Mouse (Mus musculus): ENCODE results near the gene Rpl36. TPM values are rescaled to one million over a fixed set of nuclear protein-coding genes. Genes with fewer than 3 reads are reported as not detected.

The Rpl36 gene
- polyA plus RNA-seq, 1 experiment from 2014 or later = 1,263 TPM

GRCm38 (mm10) chr17:56614391-56615135, 1.3 kb downstream of the Rpl36 start:
- no peaks in the 10 kb centered on the region for H3K27me3 ChIP-seq (ENCODE audit: control insufficient read depth, insufficient read depth, low read length)
- H3K4me1 ChIP-seq (replicated peaks; ENCODE audit: control insufficient read depth, insufficient read depth, low read length) = peaks cover 17% of the 10 kb centered on the region
- peak overlapping the region; percentile 69 for H3K9ac ChIP-seq
- peak overlapping the region; percentile 60 for H3K4me2 ChIP-seq (replicated peaks)
- peak overlapping the region; percentile 74 for H3K4me3 ChIP-seq (replicated peaks; ENCODE audit: low read length)
- 34% methylated on average over 14 of the region's 14 CpGs for WGBS
- no peaks in the 10 kb centered on the region for H3K9me3 ChIP-seq (ENCODE audit: control insufficient read depth, low read length)
- H3K27ac ChIP-seq = peak overlapping the region; percentile 91; the same call in 1 of the 2 replicates
- DNase-seq (ENCODE audit: low spot score) = no peak
- peaks cover 52% of the 10 kb centered on the region for H3K36me3 ChIP-seq (replicated peaks; ENCODE audit: control insufficient read depth, insufficient read depth)
- ATAC-seq (ENCODE audit: low FRiP score) = no peak

DNA sequence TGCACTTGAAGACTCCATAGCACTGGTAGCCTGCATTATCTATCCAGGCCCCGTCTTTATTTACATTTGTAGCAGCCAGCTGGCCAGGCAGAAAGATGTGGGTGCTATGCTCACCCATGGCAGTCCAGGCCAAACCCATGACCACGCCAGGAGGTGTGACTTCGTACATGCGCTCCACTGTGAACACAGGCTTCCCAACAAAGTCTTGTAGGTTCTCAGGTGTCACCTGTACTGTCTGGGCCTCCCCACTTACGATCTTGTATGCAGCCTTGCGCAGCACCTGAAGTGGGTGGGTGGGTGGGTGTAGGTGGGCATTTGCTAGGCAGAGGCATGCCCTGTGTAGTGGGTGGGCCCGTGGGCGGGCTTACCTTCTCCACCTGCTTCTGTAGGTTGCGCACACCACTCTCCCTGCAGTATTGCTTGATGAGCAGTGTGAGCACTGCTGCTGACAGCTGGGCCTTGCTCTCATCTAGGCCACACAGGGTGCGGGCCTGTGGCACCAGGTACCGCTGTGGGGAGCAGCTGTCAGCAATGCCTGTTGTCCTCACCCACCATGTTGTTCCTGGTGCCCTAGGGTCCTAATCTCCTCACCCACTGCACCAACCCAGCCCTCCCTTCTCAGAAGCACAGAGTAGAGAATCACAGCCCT, 2.0 kb downstream of the Rpl36 start:
- H3K9ac ChIP-seq = no peak overlapping the region
- DNase-seq (ENCODE audit: low spot score) (no peak), ATAC-seq (ENCODE audit: low FRiP score) (no peak)
- no peak overlapping the region for H3K27ac ChIP-seq
- H3K36me3 ChIP-seq (replicated peaks; ENCODE audit: control insufficient read depth, insufficient read depth) = peaks cover 59% of the 10 kb centered on the region
- no peak overlapping the region for H3K4me3 ChIP-seq (replicated peaks; ENCODE audit: low read length)
- H3K9me3 ChIP-seq (ENCODE audit: control insufficient read depth, low read length) = no peaks in the 10 kb centered on the region
- peaks cover 14% of the 10 kb centered on the region for H3K4me1 ChIP-seq (replicated peaks; ENCODE audit: control insufficient read depth, insufficient read depth, low read length)
- 89% methylated on average over 11 of the region's 11 CpGs for WGBS
- no peaks in the 10 kb centered on the region for H3K27me3 ChIP-seq (ENCODE audit: control insufficient read depth, insufficient read depth, low read length)
- H3K4me2 ChIP-seq (replicated peaks) = peak overlapping the region; percentile 60; the same call in 1 of the 2 replicates

GRCm38 (mm10) chr17:56615792-56616191, 2.6 kb downstream of the Rpl36 start:
- peaks cover 11% of the 10 kb centered on the region for H3K4me1 ChIP-seq (replicated peaks; ENCODE audit: control insufficient read depth, insufficient read depth, low read length)
- H3K36me3 ChIP-seq (replicated peaks; ENCODE audit: control insufficient read depth, insufficient read depth) = peaks cover 64% of the 10 kb centered on the region
- no peak overlapping the region for H3K27ac ChIP-seq
- no peaks in the 10 kb centered on the region for H3K9me3 ChIP-seq (ENCODE audit: control insufficient read depth, low read length)
- DNase-seq (ENCODE audit: low spot score) = no peak
- no peak for ATAC-seq (ENCODE audit: low FRiP score)
- 90% methylated on average over 4 of the region's 4 CpGs for WGBS
- no peak overlapping the region for H3K4me2 ChIP-seq (replicated peaks)
- no peaks in the 10 kb centered on the region for H3K27me3 ChIP-seq (ENCODE audit: control insufficient read depth, insufficient read depth, low read length)
- H3K9ac ChIP-seq = no peak overlapping the region
- no peak overlapping the region for H3K4me3 ChIP-seq (replicated peaks; ENCODE audit: low read length)

DNA sequence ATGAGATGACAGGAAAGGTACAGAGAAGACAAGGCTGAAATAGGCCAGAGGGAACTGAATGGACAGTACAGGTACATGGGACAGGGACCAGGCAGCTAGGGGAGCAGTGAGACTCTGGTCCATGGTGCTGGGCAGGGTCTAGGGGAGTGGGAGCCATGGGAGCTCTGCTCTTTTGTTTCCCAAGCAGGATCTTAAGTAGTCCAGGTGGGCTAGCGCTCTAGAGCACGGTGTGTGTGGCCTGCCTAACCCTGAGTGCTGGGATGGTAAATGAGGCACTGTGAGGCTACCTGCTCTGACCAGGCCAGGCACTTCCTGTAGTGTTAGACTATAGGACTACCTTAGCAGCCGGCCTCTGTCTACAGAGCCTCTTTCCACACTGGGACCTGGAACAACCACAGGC, 3.5 kb downstream of the Rpl36 start:
- peaks cover 72% of the 10 kb centered on the region for H3K36me3 ChIP-seq (replicated peaks; ENCODE audit: control insufficient read depth, insufficient read depth)
- peaks cover 11% of the 10 kb centered on the region for H3K4me1 ChIP-seq (replicated peaks; ENCODE audit: control insufficient read depth, insufficient read depth, low read length)
- H3K4me3 ChIP-seq (replicated peaks; ENCODE audit: low read length) = no peak overlapping the region
- H3K27me3 ChIP-seq (ENCODE audit: control insufficient read depth, insufficient read depth, low read length) = no peaks in the 10 kb centered on the region
- ATAC-seq (ENCODE audit: low FRiP score) (no peak), DNase-seq (ENCODE audit: low spot score) (no peak)
- no peak overlapping the region for H3K4me2 ChIP-seq (replicated peaks)
- 91% methylated on average over 3 of the region's 3 CpGs for WGBS
- H3K9me3 ChIP-seq (ENCODE audit: control insufficient read depth, low read length) = no peaks in the 10 kb centered on the region
- no peak overlapping the region for H3K27ac ChIP-seq
- H3K9ac ChIP-seq = no peak overlapping the region

DNA sequence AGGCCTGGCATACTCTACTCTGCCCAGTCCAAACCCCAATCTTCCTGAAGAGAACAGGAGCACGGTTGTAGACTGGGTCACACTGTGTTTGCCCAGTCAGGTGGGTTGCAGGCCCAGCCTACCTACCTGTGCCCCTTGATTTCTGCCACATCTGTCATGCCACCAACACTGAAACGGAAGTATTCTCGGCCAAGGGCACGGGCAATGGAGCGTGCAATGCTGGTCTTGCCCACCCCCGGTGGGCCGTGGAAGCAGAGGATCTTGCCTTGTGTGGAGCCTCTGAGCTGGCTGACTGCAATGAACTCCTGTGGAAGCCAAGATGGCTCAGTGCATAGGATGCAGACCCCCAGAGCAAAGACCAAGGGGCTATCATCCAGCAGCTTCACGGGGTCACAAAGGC, 4.4 kb downstream of the Rpl36 start:
- H3K36me3 ChIP-seq (replicated peaks; ENCODE audit: control insufficient read depth, insufficient read depth) = peaks cover 81% of the 10 kb centered on the region
- H3K9me3 ChIP-seq (ENCODE audit: control insufficient read depth, low read length) = no peaks in the 10 kb centered on the region
- H3K27me3 ChIP-seq (ENCODE audit: control insufficient read depth, insufficient read depth, low read length) = no peaks in the 10 kb centered on the region
- no peak overlapping the region for H3K9ac ChIP-seq
- no peak overlapping the region for H3K4me2 ChIP-seq (replicated peaks)
- no peak for ATAC-seq (ENCODE audit: low FRiP score)
- no peak overlapping the region for H3K4me3 ChIP-seq (replicated peaks; ENCODE audit: low read length)
- H3K27ac ChIP-seq = no peak overlapping the region
- 94% methylated on average over 8 of the region's 8 CpGs for WGBS
- no peak for DNase-seq (ENCODE audit: low spot score)
- H3K4me1 ChIP-seq (replicated peaks; ENCODE audit: control insufficient read depth, insufficient read depth, low read length) = peaks cover 11% of the 10 kb centered on the region

DNA sequence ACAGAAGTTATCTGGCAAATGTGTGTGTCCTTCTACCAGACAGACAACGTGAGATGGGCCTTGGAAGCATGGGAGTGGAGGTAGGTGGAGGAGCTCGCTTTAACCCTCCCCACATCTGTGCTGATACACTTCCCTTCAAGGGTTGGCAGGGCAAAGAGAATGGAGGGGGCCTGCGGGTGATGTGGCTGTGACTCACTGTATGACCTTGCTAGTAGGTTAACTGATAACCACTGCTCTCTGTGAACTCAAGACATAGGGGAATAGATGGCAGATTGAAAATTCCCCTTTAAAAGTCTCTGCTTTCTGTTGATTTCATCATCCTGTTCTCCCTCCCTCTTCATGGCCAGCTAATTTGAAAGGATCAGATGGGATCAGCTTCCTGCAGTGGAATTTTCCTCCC, 12.3 kb downstream of the Rpl36 start:
- H3K36me3 ChIP-seq (replicated peaks; ENCODE audit: control insufficient read depth, insufficient read depth) = peaks cover 30% of the 10 kb centered on the region
- H3K9ac ChIP-seq = no peak overlapping the region
- H3K4me3 ChIP-seq (replicated peaks; ENCODE audit: low read length) = peak overlapping the region; percentile 61; the same call in 1 of the 2 replicates
- H3K4me1 ChIP-seq (replicated peaks; ENCODE audit: control insufficient read depth, insufficient read depth, low read length) = peaks cover 17% of the 10 kb centered on the region
- H3K4me2 ChIP-seq (replicated peaks) = peak overlapping the region; percentile 67
- WGBS = 89% methylated on average over 3 of the region's 3 CpGs
- no peak overlapping the region for H3K27ac ChIP-seq
- no peaks in the 10 kb centered on the region for H3K9me3 ChIP-seq (ENCODE audit: control insufficient read depth, low read length)
- ATAC-seq (ENCODE audit: low FRiP score) (no peak), DNase-seq (ENCODE audit: low spot score) (no peak)
- H3K27me3 ChIP-seq (ENCODE audit: control insufficient read depth, insufficient read depth, low read length) = no peaks in the 10 kb centered on the region

- H3K4me3 ChIP-seq (replicated peaks; ENCODE audit: low read length) = peak overlapping the region; percentile 61
- H3K36me3 ChIP-seq (replicated peaks; ENCODE audit: control insufficient read depth, insufficient read depth) = peaks cover 22% of the 10 kb centered on the region
- no peaks in the 10 kb centered on the region for H3K9me3 ChIP-seq (ENCODE audit: control insufficient read depth, low read length)
- peak overlapping the region; percentile 74 for H3K9ac ChIP-seq
- DNase-seq (ENCODE audit: low spot score) = no peak
- H3K4me1 ChIP-seq (replicated peaks; ENCODE audit: control insufficient read depth, insufficient read depth, low read length) = peaks cover 17% of the 10 kb centered on the region
- WGBS = 1% methylated on average over 32 of the region's 32 CpGs
- no peaks in the 10 kb centered on the region for H3K27me3 ChIP-seq (ENCODE audit: control insufficient read depth, insufficient read depth, low read length)
- no peak overlapping the region for H3K27ac ChIP-seq
- no peak for ATAC-seq (ENCODE audit: low FRiP score)
- H3K4me2 ChIP-seq (replicated peaks) = peak overlapping the region; percentile 67
Observed at GRCm38 (mm10) chr17:56626260-56626659, 13.0 kb downstream of the Rpl36 start.

- WGBS = under 1% methylated on average over 50 of the region's 51 CpGs
- no peaks in the 10 kb centered on the region for H3K27me3 ChIP-seq (ENCODE audit: control insufficient read depth, insufficient read depth, low read length)
- DNase-seq (ENCODE audit: low spot score) = peak; percentile 99
- peak within 1 kb of the TSS; percentile 67 for H3K4me2 ChIP-seq (replicated peaks)
- H3K36me3 ChIP-seq (replicated peaks; ENCODE audit: control insufficient read depth, insufficient read depth) = peaks cover 16% of the 10 kb centered on the region
- peaks cover 17% of the 10 kb centered on the region for H3K4me1 ChIP-seq (replicated peaks; ENCODE audit: control insufficient read depth, insufficient read depth, low read length)
- peak within 1 kb of the TSS; percentile 78 for H3K27ac ChIP-seq
- peak within 1 kb of the TSS; percentile 61 for H3K4me3 ChIP-seq (replicated peaks; ENCODE audit: low read length)
- H3K9me3 ChIP-seq (ENCODE audit: control insufficient read depth, low read length) = no peaks in the 10 kb centered on the region
- peak; percentile 93 for ATAC-seq (ENCODE audit: low FRiP score)
- H3K9ac ChIP-seq = peak within 1 kb of the TSS; percentile 74
Observed at GRCm38 (mm10) chr17:56626754-56627470, 13.7 kb downstream of the Rpl36 start, which contains the start of gene Lonp1. Lonp1 (minus strand) TSS chr17:56626887.

All from hindbrain, embryonic 14.5 days (tissue).